Mouse (Mus musculus) right cerebral cortex, postnatal 10 days (tissue): ENCODE data around the gene Srsf12.

Source experiments
- DNase-seq, 2 experiments: peaks; one replicate each; pipeline ENCODE4 v3.0.0; 2021; ENCODE audit warnings: low spot score in 2 of 2

Gene Srsf12

DNA sequence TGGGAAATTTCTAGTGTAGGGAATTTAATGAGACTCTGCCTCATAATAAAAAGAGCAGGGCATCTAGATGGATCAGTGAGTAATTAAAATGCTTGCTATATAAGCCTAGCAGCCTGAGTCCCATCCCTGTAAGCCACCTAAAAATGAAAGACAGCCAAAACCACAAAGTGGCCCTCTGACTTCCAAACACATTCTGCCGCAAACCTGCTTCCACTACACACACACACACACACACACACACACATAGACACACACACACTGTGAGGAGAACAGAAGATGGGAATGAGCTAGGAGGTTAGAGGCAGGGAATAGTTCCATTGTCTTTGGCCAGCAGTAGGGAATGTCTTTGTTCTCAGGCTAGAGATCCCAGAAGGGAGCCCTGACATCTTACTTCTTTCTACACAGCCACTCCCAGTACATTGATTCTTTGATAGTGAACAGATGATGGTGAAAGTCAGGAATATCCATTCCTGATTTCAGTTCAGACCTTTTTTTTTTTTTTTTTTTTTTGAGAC, 41.0 kb downstream of the Srsf12 start:
- no peak for DNase-seq

DNA sequence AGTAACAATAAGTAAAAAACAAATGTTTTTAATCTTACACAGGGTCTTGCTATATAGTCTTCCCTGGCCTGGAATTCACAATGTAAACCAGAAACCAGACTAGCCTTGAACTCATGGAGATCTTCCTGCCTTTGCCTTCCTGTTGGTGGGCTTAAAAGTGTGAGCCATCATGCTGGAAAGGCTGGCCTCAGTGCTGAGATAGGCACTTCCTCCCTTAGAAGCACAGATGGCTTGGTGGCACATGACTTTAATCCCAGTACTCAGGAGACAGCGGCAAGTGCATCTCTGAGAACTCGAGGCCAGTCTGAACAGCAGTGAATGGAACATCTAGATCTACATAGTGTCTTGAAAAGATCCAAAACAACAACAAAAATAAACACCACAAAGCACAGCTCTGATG, 42.1 kb downstream of the Srsf12 start:
- no peak for DNase-seq

DNA sequence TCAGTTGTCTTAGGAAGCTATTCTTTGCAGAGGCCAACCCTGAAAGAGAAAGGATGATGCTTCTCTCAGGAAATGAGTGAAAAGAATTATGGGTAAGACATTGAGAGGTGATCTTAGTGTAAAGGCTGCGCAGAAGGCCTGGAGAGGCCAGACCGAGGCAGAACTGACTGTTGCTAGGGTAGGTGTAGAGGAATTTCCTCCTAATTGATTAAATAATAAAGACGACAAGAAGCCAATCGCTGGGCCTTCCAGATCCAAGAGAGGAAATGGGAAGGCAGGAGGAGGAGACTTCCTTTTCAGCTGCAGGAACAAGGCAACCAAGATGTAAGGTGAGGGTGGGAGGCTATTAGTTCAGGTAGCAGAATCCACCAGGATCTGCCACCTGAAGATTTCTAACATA, 45.9 kb downstream of the Srsf12 start:
- no peak for DNase-seq

DNA sequence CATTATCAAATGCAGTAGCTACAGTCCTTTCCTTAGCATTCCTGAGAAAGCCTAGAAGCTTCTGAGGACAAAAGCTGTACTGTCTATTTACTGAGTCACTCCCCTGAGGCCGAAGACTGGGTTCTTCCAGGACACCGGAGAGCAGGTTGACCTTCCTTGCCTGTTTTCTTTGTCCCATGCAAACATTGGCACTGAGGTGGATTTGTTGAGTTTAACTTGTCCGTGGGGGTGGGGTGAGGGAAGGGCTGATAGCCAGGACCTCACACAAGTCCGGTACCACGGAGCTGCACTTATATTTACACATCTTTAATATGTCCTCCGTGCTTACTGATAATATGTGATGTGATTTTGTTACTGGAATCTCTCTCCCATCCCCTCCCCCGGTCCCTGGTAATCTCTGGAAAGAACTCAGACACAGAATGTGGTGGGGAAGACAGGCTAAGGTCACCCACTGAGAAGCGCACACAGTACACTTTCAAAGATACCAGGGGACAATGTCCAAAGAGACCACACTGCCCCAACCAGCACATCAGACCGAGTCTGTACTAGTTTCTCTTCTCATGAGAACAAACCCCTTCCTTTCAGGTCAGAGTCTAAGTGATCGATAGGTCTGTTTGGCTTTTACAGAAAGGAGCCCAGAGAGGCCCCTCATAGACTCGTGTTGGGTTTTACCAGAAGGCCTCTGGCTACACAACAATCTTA, 48.6 kb downstream of the Srsf12 start:
- no peak for DNase-seq

DNA sequence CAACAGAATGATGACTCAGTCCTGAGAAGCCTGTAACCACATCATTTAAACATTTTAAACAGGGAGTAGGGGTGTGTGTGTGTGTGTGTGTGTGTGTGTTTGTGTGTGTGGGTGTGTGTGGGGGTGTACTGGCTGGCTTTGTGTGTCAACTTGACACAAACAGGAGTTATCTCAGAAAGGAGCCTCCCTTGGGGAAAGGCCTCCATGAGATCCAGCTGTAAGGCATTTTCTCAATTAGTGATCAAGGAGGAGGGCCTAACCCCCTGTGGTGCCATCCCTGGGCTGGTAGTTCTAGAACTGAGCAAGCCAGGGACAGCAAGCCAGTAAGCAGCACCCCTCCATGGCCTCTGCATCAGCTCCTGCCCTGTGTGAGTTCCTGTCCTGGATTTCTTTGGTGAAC, 51.5 kb downstream of the Srsf12 start:
- no peak for DNase-seq

DNA sequence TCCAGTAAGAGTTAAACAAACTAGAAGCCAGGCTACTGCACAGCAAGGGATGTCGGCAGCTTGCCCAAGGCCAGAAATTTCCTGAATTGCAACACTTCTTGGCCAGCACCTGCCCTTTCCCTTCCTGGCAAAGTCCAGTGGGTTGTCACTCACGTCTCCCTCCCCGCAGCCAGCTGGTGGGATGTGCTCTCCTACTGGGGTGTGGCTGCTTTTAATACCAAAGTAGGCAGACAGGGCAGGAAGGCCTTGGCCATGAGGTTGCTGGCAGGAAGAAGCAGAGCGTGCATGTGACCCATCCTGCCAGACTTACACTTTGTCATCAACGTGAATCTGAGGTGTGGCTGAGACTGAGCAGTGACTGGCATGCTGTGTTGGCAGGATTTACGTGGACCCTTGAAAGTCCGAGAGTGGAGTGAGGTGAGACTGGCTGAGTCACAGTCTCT, 52.5 kb downstream of the Srsf12 start:
- peak; percentile 68 to 71 for DNase-seq

DNA sequence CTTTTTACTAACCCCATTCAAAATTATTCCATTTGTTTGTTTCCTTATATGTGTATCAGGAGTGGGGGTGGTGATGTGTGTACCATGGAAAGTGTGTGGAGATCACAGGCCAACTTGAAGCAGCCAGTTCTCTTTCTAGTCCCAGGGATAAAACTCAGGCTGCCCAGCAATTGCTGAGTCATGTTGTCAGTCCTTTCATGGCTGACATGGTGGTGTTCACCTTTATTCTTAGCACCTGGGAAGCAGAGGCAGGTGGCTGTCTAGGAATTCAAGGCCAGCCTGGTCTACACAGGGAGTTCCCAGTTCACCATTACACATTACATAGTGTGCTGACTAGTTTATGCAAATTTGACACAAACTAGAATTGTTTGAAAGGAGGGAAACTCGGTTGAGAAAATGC, 54.1 kb downstream of the Srsf12 start:
- no peak for DNase-seq

DNA sequence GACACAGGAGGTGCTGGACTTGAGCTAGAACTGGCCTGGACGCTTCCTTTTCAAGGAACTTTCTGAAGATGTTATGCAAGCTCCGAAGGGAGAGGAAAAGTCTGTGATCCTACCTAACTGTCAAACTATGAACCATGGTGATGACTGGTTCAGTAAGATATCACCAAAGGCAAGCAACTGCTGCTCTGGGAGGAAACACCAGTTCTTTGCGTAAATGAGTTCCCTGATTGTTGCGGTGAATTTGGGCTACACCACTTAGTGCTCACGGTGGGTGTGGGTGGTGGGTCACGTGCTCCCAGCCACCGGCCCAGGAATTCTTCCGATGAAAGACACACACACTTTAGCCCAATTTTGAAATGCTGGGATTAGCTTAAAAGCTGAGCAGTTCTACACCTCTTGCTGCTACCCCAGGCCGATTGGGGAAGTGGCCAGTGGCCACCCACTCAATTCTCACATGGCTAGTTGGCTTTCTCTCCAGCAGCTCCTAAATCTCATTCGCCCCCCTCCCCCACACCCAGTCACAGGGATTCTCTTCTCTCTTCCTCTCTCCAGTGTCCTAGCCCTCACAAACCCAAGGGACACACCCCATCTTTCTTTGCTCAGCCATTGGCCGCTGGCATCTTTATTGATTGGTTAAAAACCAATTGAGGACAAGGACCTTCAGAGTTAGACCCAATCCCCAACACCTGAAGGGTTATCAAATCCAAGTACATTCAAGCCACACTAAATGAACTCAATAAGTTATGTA, 56.4 kb downstream of the Srsf12 start:
- no peak for DNase-seq

DNA sequence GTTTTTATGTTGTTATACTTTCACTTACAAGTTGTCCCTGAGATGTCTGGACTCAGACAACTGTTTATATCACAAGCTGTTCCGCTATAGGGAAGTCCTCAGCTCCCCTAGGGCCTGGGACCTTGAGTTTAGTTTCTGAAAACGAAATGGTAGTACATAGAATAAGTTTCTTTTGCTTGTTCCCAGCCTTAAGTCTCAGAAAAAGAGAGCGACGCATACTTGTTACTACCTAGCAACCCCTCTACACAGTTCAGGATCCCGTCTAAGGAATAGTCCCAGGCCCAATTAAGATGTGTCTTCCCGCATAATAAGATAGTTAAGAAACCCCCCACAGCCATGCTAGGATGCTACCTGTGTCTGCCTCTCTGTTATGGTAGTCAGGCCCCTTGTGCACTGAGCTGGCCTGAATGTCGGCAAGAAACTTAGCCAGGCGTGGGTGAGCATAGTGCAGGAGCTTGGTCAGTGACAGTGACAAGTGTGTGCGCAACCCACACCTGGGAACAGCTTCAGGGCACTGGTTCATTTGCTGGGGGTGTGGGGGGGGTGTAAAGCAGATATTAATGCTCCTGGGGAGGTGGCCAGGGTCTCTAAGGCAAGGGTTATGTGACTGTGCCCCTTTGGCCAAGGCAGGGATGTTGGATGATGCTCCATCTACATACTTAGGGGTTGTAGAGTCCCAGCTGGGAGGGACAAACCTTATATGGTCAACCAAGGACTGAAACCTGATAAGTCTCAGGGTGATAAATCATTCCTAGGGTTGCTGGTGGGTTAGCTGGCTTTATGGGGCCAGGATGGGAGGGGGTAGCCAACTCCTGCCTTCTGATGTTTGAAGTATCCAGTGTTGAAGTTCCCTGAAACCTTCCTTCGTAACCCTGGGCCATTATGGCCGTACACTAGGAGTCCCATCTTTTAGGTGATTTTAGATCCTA, 61.9 kb downstream of the Srsf12 start:
- DNase-seq, result no peak

DNA sequence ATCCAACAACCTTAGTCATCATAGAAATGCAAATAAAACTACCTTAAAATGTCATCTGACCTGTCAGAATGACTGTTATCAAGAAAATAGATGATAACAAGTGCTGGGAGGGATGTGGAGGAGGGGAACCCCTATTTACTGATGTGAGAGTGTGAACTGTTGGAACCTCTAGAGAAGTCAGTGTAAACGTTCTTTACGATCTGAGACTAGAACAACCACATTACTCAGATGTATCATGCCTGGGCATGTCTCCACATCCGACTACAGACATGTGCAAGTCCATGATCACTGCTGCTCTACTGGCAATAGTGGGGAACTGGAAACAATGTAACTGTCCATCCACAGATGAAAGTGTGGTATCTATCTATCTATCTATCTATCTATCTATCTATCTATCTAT, 64.6 kb downstream of the Srsf12 start:
- DNase-seq, result no peak

DNA sequence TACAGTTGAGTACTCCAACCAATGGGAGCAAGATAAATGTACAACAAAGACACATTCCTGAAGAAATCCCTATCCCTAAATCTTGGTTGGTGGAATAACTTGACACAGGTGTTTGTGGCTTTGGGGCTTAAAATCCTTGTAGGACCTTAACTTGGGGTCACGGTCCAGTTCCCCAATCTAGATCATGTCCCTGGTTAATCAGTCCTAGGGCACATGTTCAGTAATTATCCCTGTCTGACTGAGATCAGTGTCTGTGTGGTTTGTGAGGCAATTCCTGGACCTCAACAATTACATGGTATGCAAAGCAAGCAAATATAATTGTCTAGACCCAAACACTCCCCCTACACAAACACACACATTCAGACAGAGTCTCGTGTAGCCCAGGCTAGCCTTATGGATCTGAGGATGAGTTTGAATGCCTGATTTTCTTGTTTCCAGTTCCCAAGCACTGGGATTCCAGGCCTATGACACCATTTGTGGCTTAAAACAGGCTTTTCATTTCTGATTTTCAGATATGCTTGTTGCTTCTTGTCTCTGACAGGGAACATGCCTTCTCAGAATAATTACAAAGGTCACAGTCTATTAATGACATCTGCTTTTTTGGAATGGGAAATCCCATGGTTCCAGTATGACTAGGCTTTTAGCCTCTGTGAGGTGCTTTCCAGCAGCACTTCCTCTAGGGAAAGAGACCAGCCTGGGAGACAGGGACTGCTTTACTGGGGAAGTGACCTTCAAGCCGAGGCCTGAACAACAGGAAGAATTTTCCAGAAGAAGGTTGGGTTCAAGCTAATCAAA, 73.3 kb downstream of the Srsf12 start:
- DNase-seq, result no peak
